Mouse (Mus musculus): ENCODE data around the gene Ubb.

Ubb gene

DNA sequence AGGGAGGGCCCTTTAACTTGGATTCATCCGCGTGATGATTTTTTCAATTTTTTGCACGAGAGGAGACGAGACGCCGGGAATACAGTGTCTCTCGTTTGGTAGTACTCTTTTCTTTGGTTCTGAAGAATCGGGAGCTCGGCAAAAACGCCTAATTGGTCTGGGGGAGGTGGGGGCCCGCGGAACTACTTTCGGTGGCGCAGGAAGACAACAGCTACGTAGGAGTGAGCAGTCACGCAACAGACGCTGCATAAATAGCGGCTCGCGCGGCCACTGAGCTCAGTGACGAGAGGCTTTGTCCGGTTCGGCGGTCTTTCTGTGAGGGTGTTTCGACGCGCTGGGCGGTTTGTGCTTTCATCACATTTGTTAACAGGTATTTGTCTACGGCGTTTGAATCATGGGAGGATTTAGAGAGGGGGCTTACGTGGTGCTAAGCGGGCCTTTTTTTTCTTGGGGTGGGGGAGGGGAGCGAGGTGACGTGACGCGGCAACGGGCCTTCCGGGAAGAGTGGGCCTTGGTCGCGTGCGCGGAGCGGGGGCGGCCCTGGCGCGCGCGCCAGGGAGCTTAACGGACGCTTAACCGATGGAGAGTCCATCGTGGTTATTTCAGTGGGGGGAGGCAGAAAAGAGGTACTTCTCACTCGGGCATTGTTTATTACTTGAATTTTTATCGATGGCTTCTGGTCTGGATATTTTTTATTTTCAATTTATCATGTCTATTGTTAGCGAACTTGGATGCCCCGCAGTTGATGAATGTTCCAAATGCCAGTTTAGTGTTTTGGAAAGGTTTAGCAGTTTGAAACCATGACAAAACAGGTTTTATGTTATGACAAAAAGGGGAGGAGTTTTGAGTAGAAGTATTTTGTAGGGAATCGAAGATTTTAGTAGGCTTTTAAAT, 502 bp downstream of the Ubb start:
- peak; percentile 91 for DNase-seq (ENCODE audit: extremely low spot score)

DNA sequence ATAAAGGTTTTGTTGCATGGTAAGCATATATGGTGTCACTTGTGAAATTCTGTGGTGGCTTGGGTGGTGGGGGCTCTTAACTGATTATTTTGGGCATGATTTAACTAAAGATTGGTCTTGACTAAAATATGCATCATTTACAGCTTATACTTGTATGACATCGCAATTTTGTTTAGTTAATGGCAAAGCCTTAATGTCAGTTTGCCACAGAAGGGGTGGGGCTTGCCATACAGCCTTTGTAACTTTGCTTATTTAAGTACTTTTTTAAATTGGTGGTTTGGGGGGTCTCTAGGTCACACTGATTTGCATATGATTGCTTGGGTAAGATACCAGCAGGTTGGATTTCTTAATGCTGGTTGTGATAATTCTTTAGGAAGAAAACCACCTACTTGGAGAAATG, 2.2 kb downstream of the Ubb start:
- DNase-seq (ENCODE audit: extremely low spot score), result no peak

DNA sequence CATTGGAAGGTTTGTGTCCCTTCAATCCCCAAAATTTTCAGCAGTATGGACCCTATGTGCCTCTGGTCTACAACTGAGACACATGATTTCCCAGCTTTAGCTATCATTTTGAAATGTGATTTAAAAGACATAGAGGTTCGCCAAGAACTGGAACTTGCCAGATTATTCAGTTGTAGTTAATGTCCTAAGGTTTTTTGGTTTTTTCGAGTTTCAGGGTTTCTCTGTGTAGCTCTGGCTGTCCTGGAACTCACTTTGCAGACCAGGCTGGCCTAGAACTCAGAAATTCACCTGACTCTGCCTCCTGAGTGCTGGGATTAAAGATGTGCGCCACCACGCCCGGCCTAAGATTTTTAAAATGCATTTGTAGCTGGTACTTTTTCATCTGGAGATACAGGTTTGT, 2.7 kb downstream of the Ubb start:
- DNase-seq (ENCODE audit: extremely low spot score), result no peak

DNA sequence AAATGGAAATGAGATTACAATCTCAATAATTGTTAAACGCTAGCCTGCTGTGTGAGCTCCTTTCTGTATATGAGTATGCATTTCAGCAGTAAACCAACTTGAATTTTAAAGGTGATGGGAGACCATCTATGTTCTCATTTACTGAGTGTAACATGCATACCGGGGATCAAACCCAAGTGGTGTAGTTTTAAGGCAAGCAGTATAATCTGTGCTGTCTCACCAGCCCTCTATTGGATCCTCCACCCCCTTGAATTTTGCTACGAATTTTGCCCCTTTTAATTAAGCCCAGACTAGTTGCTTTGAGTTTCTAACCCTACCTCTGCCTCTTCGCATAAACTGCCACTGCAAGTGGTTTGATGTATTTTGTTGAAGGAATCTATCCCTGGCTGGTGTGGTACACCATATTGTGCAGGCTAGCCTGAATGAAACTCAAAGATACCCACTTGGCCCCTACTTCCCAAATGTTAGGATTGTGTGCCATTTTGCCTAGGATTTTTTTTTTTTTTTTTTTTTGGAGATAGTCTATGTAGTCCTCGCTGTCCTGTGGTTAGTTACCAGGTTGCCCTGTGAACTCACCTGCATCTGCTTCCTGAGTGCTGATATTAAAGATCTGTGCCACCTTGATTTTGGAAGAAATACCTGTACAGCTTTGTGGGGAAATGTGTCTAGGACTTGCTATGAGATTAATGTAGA, 3.3 kb downstream of the Ubb start:
- DNase-seq (ENCODE audit: extremely low spot score), result no peak

DNA sequence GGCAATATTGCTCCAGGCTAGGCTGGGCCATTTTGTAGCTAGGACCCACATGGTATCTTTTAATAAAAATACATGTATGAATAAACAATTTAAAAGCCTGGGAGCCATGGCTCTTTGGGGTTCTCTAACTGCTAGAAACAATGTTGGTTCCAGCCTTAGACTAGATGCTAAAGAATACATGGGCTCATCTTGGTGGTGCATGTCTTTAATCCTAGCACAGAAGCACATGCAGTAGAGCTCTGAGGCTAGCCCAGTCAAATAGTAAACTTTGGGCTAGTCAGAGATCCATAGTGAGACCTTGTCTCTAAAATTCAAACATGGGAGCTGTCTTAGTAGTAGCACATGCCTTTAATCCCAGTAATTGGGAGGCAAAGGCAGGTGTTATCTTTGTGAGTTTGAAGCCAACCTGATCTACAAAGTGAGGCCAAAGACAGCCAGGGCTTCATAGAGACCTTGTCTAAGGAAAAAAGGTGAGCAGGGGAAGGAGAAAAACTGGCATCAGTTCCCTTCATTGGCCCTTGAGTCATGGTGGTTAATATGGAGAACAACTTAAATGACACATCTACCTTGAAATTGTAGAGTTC, 4.1 kb downstream of the Ubb start:
- DNase-seq (ENCODE audit: extremely low spot score), result no peak

DNA sequence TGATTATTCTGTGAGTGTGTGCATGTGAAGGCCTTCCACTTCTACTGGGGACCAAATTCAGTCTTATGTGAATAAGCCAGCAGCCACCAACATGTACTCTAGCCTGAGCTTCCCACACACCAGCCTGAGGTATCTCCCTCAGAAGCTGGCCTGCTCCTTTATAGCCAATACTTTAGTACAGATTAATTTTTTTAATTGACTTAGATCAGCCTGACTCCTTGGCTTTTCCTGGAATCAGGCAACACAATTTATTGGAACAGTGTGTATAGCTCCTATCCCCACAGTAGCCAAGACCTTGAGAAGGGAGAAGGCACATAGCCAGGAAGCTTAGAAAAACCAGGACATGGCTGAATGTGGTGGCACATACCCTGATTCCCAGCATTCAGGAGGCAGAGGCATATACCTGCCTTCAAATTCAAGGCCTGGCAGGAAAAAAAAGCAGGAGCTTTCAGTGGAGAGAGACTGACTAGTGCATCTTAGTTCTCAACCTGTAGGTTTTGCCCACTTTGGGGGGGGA, 5.0 kb downstream of the Ubb start:
- no peak for DNase-seq (ENCODE audit: extremely low spot score)

DNA sequence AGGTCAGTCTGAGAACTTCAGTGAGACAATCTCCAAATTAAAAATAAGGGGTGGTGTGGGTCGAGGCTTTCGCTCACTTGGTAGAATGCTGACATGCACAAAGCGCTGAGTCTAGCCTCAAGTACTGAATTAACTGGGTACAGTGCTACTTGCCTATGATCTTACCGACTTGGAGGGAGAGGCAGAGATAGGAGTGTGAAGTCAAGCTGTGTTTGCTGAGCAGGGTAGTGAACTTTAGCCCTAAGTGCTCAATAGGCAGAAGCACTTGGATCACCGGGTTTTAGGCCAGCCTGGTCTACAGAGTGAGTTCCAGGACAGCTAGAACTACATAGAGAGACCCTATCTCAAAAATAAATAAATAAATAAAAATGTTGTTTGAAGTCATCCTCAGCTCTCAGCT, 6.2 kb downstream of the Ubb start:
- no peak for DNase-seq (ENCODE audit: extremely low spot score)

DNA sequence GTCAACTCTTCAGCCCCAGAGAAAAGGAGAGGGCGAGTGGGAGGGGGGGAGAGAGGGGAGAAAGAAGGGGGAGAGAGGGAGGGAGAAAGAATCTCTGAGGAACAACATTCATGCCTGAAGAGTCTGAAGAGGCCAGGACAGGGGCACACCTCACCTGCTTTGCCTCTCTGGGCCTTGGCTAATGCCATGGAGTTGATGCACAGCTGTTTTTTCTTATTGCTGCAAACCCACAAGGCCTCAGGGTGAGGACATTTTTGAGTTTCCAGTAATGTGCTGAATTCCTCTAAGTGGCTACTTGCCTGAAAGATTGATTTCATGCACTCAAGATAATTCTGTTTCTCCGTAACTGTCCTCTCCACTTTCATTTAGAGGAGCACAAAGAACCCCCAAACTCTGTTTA, 7.2 kb downstream of the Ubb start:
- DNase-seq (ENCODE audit: extremely low spot score), result no peak

DNA sequence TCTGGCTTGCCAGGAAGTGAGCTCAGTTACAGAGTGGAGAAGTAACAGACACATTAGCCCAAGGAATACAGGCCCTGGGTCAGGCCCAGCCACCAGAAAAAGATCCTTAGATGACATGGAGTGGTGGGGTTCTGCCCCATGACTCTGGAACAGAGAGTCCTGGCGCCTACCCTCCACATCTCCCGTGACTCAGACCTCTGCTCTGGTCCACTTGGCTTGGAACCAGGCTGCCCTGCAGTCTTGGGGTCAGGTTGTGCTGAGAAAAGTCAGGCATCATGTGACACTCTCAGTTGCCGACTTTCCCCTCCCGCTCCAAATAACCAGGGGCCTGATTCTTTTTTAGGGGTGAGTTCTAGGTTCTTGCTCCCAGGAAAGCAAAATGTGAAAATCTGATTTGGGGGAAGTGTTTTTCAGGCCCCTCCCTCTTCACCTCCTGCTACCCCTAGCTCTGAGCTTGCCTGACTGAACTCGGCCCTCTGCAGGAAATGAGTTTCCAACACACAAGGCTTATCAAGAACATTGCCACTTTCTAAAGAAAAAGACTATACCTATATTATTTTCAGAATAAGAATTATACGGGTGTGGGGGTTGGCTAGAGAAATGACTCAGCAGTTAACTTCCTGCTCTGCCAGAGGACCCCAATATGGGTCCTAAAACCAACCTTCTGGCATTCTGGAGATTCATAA, 8.1 kb downstream of the Ubb start:
- DNase-seq (ENCODE audit: extremely low spot score), result no peak

DNA sequence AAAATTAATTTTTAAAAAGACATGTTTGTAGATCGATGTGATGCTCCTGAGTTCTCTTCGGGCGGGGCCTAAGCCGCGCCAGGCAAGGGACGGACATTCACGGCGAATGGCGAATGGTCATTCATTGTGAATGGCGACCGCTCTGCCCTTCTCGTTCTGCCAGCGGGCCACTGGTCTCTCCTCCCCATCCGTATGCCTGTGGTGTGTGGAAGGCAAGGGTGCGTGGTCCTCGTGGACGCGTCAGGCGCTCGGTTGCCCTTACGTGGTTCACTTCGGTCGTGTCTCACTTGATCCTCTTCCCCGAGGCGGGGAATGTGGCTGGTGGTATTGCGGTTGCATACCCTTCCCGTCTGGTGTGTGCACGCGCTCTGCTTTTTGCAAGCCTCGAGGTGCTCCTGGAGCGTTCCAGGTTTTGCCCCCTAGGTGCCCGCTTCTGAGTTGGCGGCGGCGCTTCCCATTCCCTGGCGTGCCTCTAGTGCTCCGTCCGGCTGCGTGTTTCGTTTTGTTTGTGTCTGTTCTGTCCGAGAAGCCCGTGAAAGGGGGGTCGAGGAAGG, 9.6 kb downstream of the Ubb start:
- DNase-seq (ENCODE audit: extremely low spot score), result no peak

DNA sequence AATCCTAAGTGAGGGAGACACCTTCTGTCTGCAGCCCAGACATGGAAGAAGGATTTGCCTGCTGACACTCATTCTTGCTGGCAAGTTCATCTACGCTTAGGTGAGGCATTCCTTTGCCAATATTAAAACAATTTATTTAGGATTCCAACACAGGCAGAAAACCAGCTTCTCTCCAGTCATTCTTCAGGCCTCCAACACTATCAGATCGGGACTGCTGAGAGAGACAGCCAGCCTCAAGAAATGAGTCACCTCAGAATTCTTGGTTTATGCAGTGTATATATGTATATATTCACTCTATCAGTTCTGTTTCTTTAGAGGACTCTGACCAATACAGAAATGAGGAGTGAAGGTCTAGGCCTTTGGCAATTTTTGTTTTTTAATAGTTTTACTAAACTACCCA, 12.6 kb downstream of the Ubb start:
- DNase-seq (ENCODE audit: extremely low spot score), result no peak

DNA sequence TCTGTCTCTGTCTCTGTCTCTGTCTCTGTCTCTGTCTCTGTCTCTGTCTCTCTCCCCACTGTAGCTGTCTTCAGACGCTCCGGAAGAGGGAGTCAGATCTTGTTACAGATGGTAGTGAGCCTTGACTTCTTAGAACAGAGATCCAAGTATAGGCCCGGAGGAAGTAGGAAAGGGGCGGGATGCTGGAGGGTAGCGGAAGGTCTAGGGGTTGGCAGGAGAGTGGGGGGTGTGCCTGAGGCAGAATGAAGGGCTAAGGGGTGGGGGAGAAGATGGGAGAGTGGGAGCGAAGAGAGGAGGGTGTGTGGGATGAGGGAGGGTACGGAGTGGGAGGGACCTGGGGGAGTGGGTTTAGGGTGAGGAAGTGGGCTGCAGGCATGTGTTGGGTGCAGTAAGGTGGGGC, 14.8 kb downstream of the Ubb start:
- no peak for DNase-seq (ENCODE audit: extremely low spot score)

DNA sequence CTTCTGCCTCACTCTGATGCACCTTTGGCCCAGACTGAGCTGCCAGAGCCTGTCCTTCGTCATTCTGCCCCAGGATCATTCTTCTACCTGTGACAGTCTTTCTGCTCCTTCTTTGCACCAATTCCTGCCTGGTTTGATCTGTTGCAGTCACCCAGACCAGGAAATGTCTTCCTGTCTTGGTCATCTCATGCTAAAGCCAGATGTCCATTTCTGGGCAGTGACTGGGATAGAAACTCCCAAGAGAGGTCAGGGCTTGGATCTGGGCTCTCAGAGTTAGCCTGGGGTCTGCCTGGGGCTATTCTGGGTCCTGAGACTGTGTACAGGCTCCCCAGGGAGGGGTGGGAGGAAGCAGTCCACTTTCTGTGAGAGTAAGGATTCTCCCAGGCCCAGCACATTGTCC, 15.2 kb downstream of the Ubb start:
- no peak for DNase-seq (ENCODE audit: extremely low spot score)

DNA sequence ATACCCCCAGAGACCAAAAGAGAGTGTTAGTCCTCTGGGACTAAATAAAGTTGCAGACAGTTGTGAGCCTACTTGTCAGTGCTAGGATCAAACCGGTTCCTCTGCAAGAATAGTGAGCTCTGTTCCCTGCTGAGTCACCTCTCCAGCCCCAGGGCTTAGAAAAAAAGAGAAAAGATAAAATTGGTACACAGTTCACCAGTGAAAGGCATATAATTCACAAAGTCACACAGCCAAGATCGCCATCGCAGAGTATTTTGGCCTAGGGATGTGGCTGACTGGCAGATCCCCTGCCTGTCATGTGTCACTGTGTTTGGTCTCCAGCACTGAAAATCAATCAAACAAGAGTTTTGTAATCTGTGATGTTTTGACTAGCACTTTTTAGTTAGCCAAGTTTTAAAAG, 17.3 kb downstream of the Ubb start:
- no peak for DNase-seq (ENCODE audit: extremely low spot score)

DNA sequence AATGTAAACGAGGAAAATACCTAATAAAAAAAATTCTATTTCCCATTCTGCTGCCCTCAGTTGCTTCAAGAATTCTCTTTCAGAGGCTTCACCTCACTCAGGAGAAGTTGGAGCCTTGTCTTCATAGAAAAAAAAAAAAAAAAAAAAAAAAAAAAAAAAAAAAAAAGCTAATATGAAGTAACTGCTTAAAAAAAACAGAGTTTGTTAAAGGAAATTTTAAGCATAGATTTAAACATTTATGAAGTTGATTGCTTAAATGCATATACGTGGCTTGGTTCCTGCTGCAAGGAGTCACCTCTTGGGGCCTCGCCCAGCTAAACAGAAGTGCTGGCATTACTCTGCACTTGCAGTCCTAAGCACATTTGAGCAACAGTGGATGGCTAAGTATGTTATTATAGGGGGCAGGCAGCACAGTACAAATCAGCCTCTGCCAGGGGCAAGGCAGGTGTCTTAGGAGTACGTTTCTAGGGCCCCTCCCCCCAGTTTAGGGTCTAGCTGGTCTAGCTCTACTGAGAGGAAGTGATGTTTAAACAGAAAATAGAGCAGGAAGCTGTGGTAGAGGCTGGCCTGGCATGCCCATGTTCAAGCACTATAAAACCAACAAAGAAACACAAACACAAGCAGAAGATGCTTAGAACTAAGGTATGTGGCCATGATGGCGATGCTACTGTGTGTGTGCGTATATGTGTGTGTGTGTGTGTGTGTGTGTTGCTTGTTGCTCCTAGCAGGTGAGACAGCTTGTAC, 23.2 kb downstream of the Ubb start, which contains the start of gene Trpv2:
Trpv2 (plus strand) TSS at position 528 of the 744 bp plus-strand sequence.
- no peak for DNase-seq (ENCODE audit: extremely low spot score)

DNA sequence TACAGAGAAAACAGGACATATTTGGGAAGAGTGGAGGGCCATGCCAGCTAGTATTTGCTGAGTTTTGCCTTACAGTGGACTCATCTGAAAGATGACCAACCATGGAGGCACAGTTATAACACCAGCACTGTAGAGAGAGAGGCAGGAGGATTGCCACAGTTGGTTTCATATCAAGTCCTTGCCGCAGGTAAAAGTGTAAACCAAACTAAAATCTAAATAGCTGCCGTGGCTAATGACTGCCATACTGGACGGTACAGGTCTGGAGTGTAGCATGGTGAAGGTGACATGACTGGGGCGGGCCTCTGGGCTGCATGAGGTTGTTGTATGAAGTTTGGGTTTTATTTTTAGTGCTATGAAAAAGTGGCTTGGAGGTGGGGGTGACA, 23.7 kb downstream of the Ubb start:
- DNase-seq (ENCODE audit: extremely low spot score), result no peak

DNA sequence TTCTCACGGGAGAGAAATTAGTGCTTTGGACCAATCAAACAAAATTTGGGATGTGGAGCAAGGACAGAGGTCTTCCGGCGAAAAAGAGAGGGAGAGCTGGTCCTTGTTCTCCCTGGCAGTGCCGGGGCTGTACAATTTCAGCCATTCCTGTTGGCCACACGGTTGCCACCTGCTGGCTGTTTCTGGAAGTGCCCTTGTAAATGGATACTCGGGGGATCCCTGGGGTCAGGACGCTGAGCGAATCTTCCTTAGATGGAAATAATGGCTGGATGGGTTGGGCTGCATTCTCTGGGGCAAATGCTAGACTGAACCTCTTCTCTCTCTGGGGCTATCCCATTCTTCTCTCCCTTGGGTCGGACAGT, 24.3 kb downstream of the Ubb start:
- DNase-seq (ENCODE audit: extremely low spot score), result peak; percentile 90

DNA sequence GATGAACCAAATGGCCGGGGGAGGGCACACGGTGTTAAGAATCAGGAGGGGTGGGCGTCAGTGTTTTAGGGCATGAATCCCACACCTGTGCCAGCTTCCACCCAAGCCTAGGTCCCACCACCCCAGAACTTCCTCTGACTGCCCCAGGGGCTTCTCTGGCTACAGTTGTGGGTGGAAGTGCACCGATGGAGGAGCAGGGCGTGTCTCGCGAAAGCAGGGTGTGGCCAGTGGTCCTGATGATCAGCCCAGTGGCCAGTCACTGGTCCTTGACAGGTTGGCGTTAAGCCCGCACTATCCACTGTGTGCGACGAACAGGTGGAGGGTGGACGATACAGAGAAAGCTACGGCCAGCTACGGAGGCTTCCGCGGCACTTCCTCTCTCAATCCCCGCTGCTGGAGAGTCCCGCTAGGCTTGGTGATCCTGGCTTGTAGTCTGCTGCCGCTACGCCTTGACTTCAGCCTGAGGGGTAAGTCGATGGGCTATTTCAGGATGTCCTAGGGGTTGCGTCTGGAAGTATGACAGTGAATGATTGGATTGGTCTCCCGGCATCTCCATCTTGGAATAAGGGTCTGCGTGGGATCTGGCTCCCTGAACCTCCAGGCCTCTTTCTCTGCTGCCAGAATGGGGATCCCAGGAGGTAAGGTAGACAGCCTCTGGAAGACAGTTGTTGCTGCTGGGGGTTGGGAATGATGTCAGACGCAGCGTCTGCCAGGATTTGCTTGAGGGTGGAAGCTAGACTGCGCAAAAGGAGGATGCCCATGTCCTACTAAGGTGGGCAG, 24.9 kb downstream of the Ubb start:
- peak; percentile 29 for DNase-seq (ENCODE audit: extremely low spot score)

DNA sequence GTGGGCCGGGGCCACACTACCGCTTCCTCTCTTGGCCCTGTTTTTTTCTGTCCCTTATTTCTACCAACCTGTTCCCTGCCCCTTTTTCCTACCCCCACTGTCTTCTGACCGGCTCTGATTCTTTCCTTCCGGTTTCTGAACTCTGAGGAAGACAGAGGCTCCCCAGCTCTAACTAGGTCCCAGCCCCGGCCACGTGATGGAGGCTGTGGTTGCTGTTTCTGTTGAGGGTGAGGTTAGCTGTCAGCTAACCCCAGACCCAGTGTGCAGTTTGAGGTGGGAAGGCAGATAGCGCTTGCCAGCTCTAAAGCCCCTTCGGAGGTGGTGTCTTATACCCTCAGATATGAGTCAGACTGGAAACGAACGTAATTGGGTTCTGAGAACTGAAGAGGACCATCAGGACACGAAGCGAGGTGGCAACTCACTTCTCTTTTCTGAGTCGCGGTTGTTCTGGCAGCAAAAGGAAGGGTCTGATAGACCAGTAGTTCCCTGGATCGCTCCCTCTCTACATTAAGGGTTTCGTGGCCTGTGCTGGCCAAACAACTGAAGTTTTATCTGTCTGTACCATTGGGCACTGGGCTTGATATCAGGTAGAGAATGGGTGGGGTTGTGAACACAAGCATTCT, 25.7 kb downstream of the Ubb start:
- DNase-seq (ENCODE audit: extremely low spot score), result no peak

DNA sequence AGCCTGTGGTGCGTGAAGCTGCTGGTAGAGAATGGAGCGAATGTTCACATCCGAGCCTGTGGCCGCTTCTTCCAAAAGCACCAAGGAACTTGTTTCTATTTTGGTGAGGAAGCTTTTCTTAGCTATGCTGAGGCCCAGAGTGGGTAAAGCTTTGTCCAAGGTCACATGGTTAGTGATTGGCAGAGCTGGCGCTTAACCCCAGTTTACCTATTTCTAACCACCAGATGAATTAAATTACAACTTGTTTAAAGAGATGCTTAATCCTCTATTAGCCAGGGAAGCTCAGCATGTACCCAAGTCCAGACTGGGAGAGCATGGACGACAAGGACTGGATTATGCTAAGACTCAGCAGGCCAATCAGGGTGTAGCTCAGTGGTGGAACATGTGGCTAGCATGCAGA, 32.1 kb downstream of the Ubb start:
- no peak for DNase-seq (ENCODE audit: extremely low spot score)
